Mouse (Mus musculus) limb, embryonic 15.5 days (tissue): ENCODE results near the gene Fndc9. TPM values are rescaled to one million over a fixed set of nuclear protein-coding genes. Genes with fewer than 3 reads are reported as not detected.
A peak's percentile ranks its signal among the peaks of the same experiment; 100 is the strongest.

Source experiments
- ATAC-seq: fragments of 200-750 bp; cut with Nextera tagmentation; 2 replicates; pipeline ENCODE4 v1.8.0; 2017; ENCODE audit warnings: low read depth, moderate TSS enrichment; ENCODE audit not compliant: insufficient number of reproducible peaks, low FRiP score, low TSS enrichment
- H3K27ac ChIP-seq: fragments of 300-500 bp; sonication (generic); 2 replicates; pipeline ENCODE4 v1.5.1; 2015; ENCODE audit warnings: moderate library complexity, mild to moderate bottlenecking, inconsistent platforms
- H3K27me3 ChIP-seq: fragments of 300-500 bp; sonication (generic); 2 replicates; pipeline ENCODE4 v1.6.1; 2015; ENCODE audit warnings: inconsistent platforms
- H3K36me3 ChIP-seq: fragments of 300-500 bp; sonication (generic); 2 replicates; pipeline ENCODE4 v1.6.1; 2015; ENCODE audit warnings: inconsistent platforms
- H3K4me1 ChIP-seq: fragments of 300-500 bp; sonication (generic); 2 replicates; pipeline ENCODE4 v1.6.1; 2015; ENCODE audit warnings: inconsistent platforms
- H3K4me2 ChIP-seq: fragments of 300-500 bp; sonication (generic); 2 replicates; pipeline ENCODE4 v1.6.1; 2015; ENCODE audit warnings: mild to moderate bottlenecking, inconsistent platforms
- H3K4me3 ChIP-seq: fragments of 300-500 bp; sonication (generic); 2 replicates; pipeline ENCODE4 v1.5.1; 2015; ENCODE audit warnings: mild to moderate bottlenecking, inconsistent platforms
- H3K9ac ChIP-seq: fragments of 300-500 bp; sonication (generic); 2 replicates; pipeline ENCODE4 v1.6.1; 2015; ENCODE audit warnings: inconsistent platforms
- H3K9me3 ChIP-seq: fragments of 300-500 bp; sonication (generic); 2 replicates; pipeline ENCODE4 v1.6.1; 2016; ENCODE audit warnings: inconsistent platforms
- WGBS: fragments of 180-500 bp; shearing (Covaris S2); methylation state at CpG from one replicate; pipeline ENCODE4 v1.1.7; 2015; 5-methylcytosine and 5-hydroxymethylcytosine counted together
- polyA plus RNA-seq: library from polyadenylated mRNA; unstranded; fragments of >200 nt; fragmentation: Nextera tagmentation; extraction: Ambion mirVana; gene quantifications from 2 replicates; pipeline ENCODE4 v1.2.1, GENCODE M21; 2015

The Fndc9 gene
- polyA plus RNA-seq, 1 experiment from 2014 or later: 2.3 TPM

GRCm38 (mm10) chr11:46214368-46215230 lies 20.7 kb upstream of the Fndc9 start:
- ATAC-seq: 0 out of 2 replicates have a peak, but pooled peaks have one; percentile 3
- Histone ChIP-seq H3K27me3 (no peaks in the 10 kb centered on the region), H3K4me3 (no peak overlapping the region), H3K9me3 (no peaks in the 10 kb centered on the region), H3K4me2 (no peak overlapping the region), H3K9ac (no peak overlapping the region), H3K4me1 (peaks cover 24% of the 10 kb centered on the region), H3K36me3 (no peaks in the 10 kb centered on the region), H3K27ac (peak overlapping the region; percentile 90)
- WGBS: 32% methylated on average over 14 of the region's 14 CpGs

GRCm38 (mm10) chr11:46215354-46215753 lies 20.0 kb upstream of the Fndc9 start:
- 15% methylated on average over 3 of the region's 3 CpGs for WGBS
- Histone ChIP-seq H3K4me3 (no peak overlapping the region), H3K27me3 (no peaks in the 10 kb centered on the region), H3K36me3 (no peaks in the 10 kb centered on the region), H3K4me1 (peaks cover 24% of the 10 kb centered on the region), H3K9me3 (no peaks in the 10 kb centered on the region), H3K9ac (no peak overlapping the region), H3K4me2 (no peak overlapping the region), H3K27ac (peak overlapping the region; percentile 90)
- no peak for ATAC-seq

- no peak for ATAC-seq
- Histone ChIP-seq H3K27ac (no peak overlapping the region), H3K4me3 (no peak overlapping the region), H3K27me3 (no peaks in the 10 kb centered on the region), H3K36me3 (no peaks in the 10 kb centered on the region), H3K9ac (no peak overlapping the region), H3K4me1 (peaks cover 24% of the 10 kb centered on the region), H3K4me2 (no peak overlapping the region), H3K9me3 (no peaks in the 10 kb centered on the region)
- WGBS: 72% methylated on average over 7 of the region's 7 CpGs
Observed at GRCm38 (mm10) chr11:46216669-46217068, 18.7 kb upstream of the Fndc9 start.

- no peak overlapping the region for H3K4me3 ChIP-seq
- H3K36me3 ChIP-seq: no peaks in the 10 kb centered on the region
- no peak overlapping the region for H3K4me2 ChIP-seq
- H3K9me3 ChIP-seq: no peaks in the 10 kb centered on the region
- no peaks in the 10 kb centered on the region for H3K27me3 ChIP-seq
- WGBS: 80% methylated on average over 9 of the region's 9 CpGs
- no peak for ATAC-seq
- H3K4me1 ChIP-seq: peaks cover 24% of the 10 kb centered on the region
- H3K27ac ChIP-seq: no peak overlapping the region
- H3K9ac ChIP-seq: no peak overlapping the region
Observed at GRCm38 (mm10) chr11:46217686-46218085, 17.6 kb upstream of the Fndc9 start.

- ATAC-seq: no peak
- 45% methylated on average over 5 of the region's 5 CpGs for WGBS
Observed at GRCm38 (mm10) chr11:46218584-46218983, 16.7 kb upstream of the Fndc9 start.

GRCm38 (mm10) chr11:46219380-46219779 lies 16.0 kb upstream of the Fndc9 start:
- H3K9me3 ChIP-seq: no peaks in the 10 kb centered on the region
- H3K4me3 ChIP-seq: no peak overlapping the region
- no peak for ATAC-seq
- no peaks in the 10 kb centered on the region for H3K27me3 ChIP-seq
- H3K36me3 ChIP-seq: no peaks in the 10 kb centered on the region
- H3K4me1 ChIP-seq: peaks cover 9% of the 10 kb centered on the region
- no peak overlapping the region for H3K27ac ChIP-seq
- 80% methylated on average over 9 of the region's 9 CpGs for WGBS
- H3K9ac ChIP-seq: no peak overlapping the region
- no peak overlapping the region for H3K4me2 ChIP-seq

More at GRCm38 (mm10) chr11:46218584-46218983, 16.7 kb upstream of the Fndc9 start:
- no peak overlapping the region for H3K27ac ChIP-seq
- no peak overlapping the region for H3K4me3 ChIP-seq
- H3K27me3 ChIP-seq: no peaks in the 10 kb centered on the region
- peaks cover 16% of the 10 kb centered on the region for H3K4me1 ChIP-seq
- no peaks in the 10 kb centered on the region for H3K36me3 ChIP-seq
- no peaks in the 10 kb centered on the region for H3K9me3 ChIP-seq
- no peak overlapping the region for H3K9ac ChIP-seq
- no peak overlapping the region for H3K4me2 ChIP-seq

- no peaks in the 10 kb centered on the region for H3K9me3 ChIP-seq
- ATAC-seq: no peak
- H3K4me2 ChIP-seq: no peak overlapping the region
- H3K4me1 ChIP-seq: peaks cover under 1% of the 10 kb centered on the region; the same call in 1 of the 2 replicates
- H3K4me3 ChIP-seq: no peak overlapping the region
- no peaks in the 10 kb centered on the region for H3K36me3 ChIP-seq
- H3K27ac ChIP-seq: no peak overlapping the region
- no peak overlapping the region for H3K9ac ChIP-seq
- WGBS: 67% methylated on average over 2 of the region's 2 CpGs
- H3K27me3 ChIP-seq: no peaks in the 10 kb centered on the region
Observed at GRCm38 (mm10) chr11:46220211-46220610, 15.1 kb upstream of the Fndc9 start.

- Histone ChIP-seq H3K4me2 (no peak overlapping the region), H3K27me3 (no peaks in the 10 kb centered on the region), H3K9ac (no peak overlapping the region), H3K9me3 (no peaks in the 10 kb centered on the region), H3K4me1 (no peaks in the 10 kb centered on the region), H3K36me3 (no peaks in the 10 kb centered on the region), H3K4me3 (no peak overlapping the region), H3K27ac (no peak overlapping the region)
- ATAC-seq: no peak
- WGBS: 81% methylated on average over 2 of the region's 2 CpGs
Observed at GRCm38 (mm10) chr11:46223575-46223974, 11.8 kb upstream of the Fndc9 start.

GRCm38 (mm10) chr11:46225345-46225744 lies 10.0 kb upstream of the Fndc9 start:
- H3K27me3 ChIP-seq: no peaks in the 10 kb centered on the region
- no peaks in the 10 kb centered on the region for H3K36me3 ChIP-seq
- no peak overlapping the region; the same call in 1 of the 2 replicates for H3K27ac ChIP-seq
- no peak overlapping the region for H3K4me2 ChIP-seq
- H3K4me1 ChIP-seq: no peaks in the 10 kb centered on the region
- no peak for ATAC-seq
- H3K9me3 ChIP-seq: no peaks in the 10 kb centered on the region
- WGBS: 50% methylated on average over 5 of the region's 5 CpGs
- no peak overlapping the region for H3K4me3 ChIP-seq
- H3K9ac ChIP-seq: no peak overlapping the region

- Histone ChIP-seq H3K4me2 (no peak overlapping the region), H3K27ac (no peak overlapping the region), H3K4me1 (no peaks in the 10 kb centered on the region), H3K27me3 (no peaks in the 10 kb centered on the region), H3K4me3 (no peak overlapping the region), H3K9me3 (no peaks in the 10 kb centered on the region), H3K36me3 (no peaks in the 10 kb centered on the region), H3K9ac (no peak overlapping the region)
- WGBS: 65% methylated on average over 6 of the region's 6 CpGs
- no peak for ATAC-seq
Observed at GRCm38 (mm10) chr11:46230184-46230583, 5.1 kb upstream of the Fndc9 start.

GRCm38 (mm10) chr11:46232803-46233202 lies 2.5 kb upstream of the Fndc9 start:
- H3K27me3 ChIP-seq: no peaks in the 10 kb centered on the region
- H3K27ac ChIP-seq: no peak overlapping the region
- 90% methylated on average over 4 of the region's 4 CpGs for WGBS
- no peaks in the 10 kb centered on the region for H3K36me3 ChIP-seq
- H3K9me3 ChIP-seq: no peaks in the 10 kb centered on the region
- H3K4me2 ChIP-seq: no peak overlapping the region
- no peak overlapping the region for H3K9ac ChIP-seq
- no peak for ATAC-seq
- no peak overlapping the region for H3K4me3 ChIP-seq
- H3K4me1 ChIP-seq: no peaks in the 10 kb centered on the region

- H3K27ac ChIP-seq: no peak overlapping the region
- H3K4me1 ChIP-seq: no peaks in the 10 kb centered on the region
- no peak for ATAC-seq
- 73% methylated on average over 4 of the region's 4 CpGs for WGBS
- H3K27me3 ChIP-seq: no peaks in the 10 kb centered on the region
- H3K4me3 ChIP-seq: no peak overlapping the region
- H3K9me3 ChIP-seq: no peaks in the 10 kb centered on the region
- H3K36me3 ChIP-seq: no peaks in the 10 kb centered on the region
- no peak overlapping the region for H3K9ac ChIP-seq
- no peak overlapping the region for H3K4me2 ChIP-seq
Observed at GRCm38 (mm10) chr11:46233966-46234365, 1.4 kb upstream of the Fndc9 start.
